Comparison of ENCODE assay signal across 27 mouse cellular contexts in the genomic region with DNA sequence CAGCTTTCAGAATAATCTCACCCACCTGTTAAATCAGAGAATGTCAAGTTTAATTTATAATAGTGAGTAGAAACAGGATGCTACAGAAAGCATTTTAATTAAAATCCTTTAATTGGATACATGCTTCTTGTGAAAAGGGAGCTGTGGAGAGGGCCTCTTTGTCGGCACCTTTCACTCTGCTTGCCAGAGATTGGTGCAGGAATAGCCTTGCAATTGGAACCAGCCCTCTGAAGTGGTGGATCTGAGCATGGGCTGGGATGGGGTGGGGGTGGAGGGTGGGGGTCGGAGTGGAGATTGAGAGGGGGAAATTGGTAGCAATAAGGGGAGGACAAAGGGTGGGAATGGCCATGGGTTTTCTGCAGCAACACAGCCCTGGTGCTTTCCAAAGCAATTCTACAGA.
DNase-seq lines count a peak whose midpoint lies in the region; ATAC-seq lines count a peak whose summit lies in the region.
"Had no signal": no experiment of that assay in that cellular context is flagged by ENCODE, and none has a peak within 500 bp of the region (broad histone marks: within the 10 kb centered on the region; RNA-seq: fewer than 3 reads in every experiment).

No protein-coding gene starts in this region.

- no peaks in the 10 kb centered on the region for H3K4me1 ChIP-seq in heart, embryonic 12.5 days (replicated peaks)
- peaks cover 2% of the 10 kb centered on the region; the same call in 1 of the 2 replicates for H3K4me1 ChIP-seq in limb, embryonic 15.5 days
- H3K4me1 ChIP-seq: hindbrain, embryonic 10.5 days; liver, embryonic 12.5 days; neural tube, embryonic 13.5 days; stomach, embryonic 15.5 days had no signal

- 50% methylated on average over 2 of the region's 2 CpGs for WGBS in heart, embryonic 12.5 days
- WGBS in limb, embryonic 15.5 days: 27% methylated on average over 2 of the region's 2 CpGs

- no peak overlapping the region for H3K27ac ChIP-seq in heart, embryonic 12.5 days (ENCODE audit: poor library complexity, severe bottlenecking)
- H3K27ac ChIP-seq in limb, embryonic 15.5 days: no peak overlapping the region; the same call in 1 of the 2 replicates
- H3K27ac ChIP-seq: hindbrain, embryonic 10.5 days; liver, embryonic 12.5 days; neural tube, embryonic 13.5 days; stomach, embryonic 15.5 days had no signal

- no peaks in the 10 kb centered on the region for H3K36me3 ChIP-seq in heart, embryonic 12.5 days
- no peaks in the 10 kb centered on the region for H3K36me3 ChIP-seq in limb, embryonic 15.5 days
- H3K36me3 ChIP-seq: hindbrain, embryonic 10.5 days; liver, embryonic 12.5 days; neural tube, embryonic 13.5 days; stomach, embryonic 15.5 days had no signal

- no peak overlapping the region for H3K9ac ChIP-seq in heart, embryonic 12.5 days
- no peak overlapping the region for H3K9ac ChIP-seq in limb, embryonic 15.5 days
- H3K9ac ChIP-seq: forebrain, postnatal 0 days; liver, embryonic 12.5 days; liver, postnatal 0 days; neural tube, embryonic 13.5 days; stomach, embryonic 15.5 days had no signal

- no peaks in the 10 kb centered on the region for H3K27me3 ChIP-seq in heart, embryonic 12.5 days (replicated peaks)
- no peaks in the 10 kb centered on the region for H3K27me3 ChIP-seq in limb, embryonic 15.5 days
- H3K27me3 ChIP-seq: liver, embryonic 12.5 days; neural tube, embryonic 13.5 days; stomach, embryonic 15.5 days had no signal

- peak; percentile 61 for DNase-seq in heart, adult 11 months
- peak; percentile 1 for DNase-seq in retina, postnatal 1 day
- no peak for DNase-seq in retina, embryonic 14.5 days (ENCODE audit: low spot score)
- DNase-seq in hindlimb bud, embryonic 11.5 days (ENCODE audit: extremely low spot score, low read depth, low spot score): peak; percentile 54
- DNase-seq in gastrocnemius, postnatal 25 days: no peak
- DNase-seq: adrenal gland, postnatal 25 days; B cell, adult 2 months; cerebellum, adult 18-20 months; cerebellum, postnatal 25 days; forebrain, postnatal 0 days; heart, postnatal 14 days; kidney, adult 11 months; layer of hippocampus, postnatal 36 days; left cerebral cortex, postnatal 4 days; liver, postnatal 0 days; lung, postnatal 36 days; right cerebral cortex, postnatal 14 days; thymus, postnatal 14 days had no signal

- no peaks in the 10 kb centered on the region for H3K9me3 ChIP-seq in heart, embryonic 12.5 days (replicated peaks)
- no peaks in the 10 kb centered on the region for H3K9me3 ChIP-seq in limb, embryonic 15.5 days
- H3K9me3 ChIP-seq: hindbrain, embryonic 10.5 days; liver, embryonic 12.5 days; neural tube, embryonic 13.5 days; stomach, embryonic 15.5 days had no signal

- no peak overlapping the region for H3K4me2 ChIP-seq in heart, embryonic 12.5 days
- H3K4me2 ChIP-seq in limb, embryonic 15.5 days: no peak overlapping the region
- H3K4me2 ChIP-seq: liver, embryonic 12.5 days; midbrain, embryonic 11.5 days; neural tube, embryonic 13.5 days; stomach, embryonic 15.5 days had no signal

- no peak overlapping the region for H3K4me3 ChIP-seq in heart, embryonic 12.5 days
- H3K4me3 ChIP-seq in limb, embryonic 15.5 days: no peak overlapping the region
- H3K4me3 ChIP-seq: hindbrain, embryonic 10.5 days; liver, embryonic 12.5 days; neural tube, embryonic 13.5 days; stomach, embryonic 15.5 days had no signal

- no peak for ATAC-seq in heart, embryonic 12.5 days (ENCODE audit: insufficient number of reproducible peaks, low FRiP score)
- 0 out of 2 replicates have a peak, but pooled peaks have one; percentile 24 for ATAC-seq in limb, embryonic 15.5 days (ENCODE audit: insufficient number of reproducible peaks, low FRiP score, low TSS enrichment, low read depth)
- no peak for ATAC-seq in frontal cortex, adult (ENCODE audit: low TSS enrichment)
- ATAC-seq: forebrain, postnatal 0 days; inflammation-experienced regulatory T-cells, adult 6 months; liver, embryonic 12.5 days; liver, postnatal 0 days had no signal

Comparison
In these comparisons a context has a peak if more than half of its experiments do, and no peak if none do; other contexts are left out.
1. DNase-seq: peak in heart, adult 11 months (single experiment), retina, postnatal 1 day (single experiment) and hindlimb bud, embryonic 11.5 days (single experiment); none in retina, embryonic 14.5 days (single experiment) and gastrocnemius, postnatal 25 days (single experiment).